Mouse (Mus musculus): ENCODE results near the gene Pygo2.
A peak's percentile ranks its signal among the peaks of the same experiment; 100 is the strongest.

The Pygo2 gene

DNA sequence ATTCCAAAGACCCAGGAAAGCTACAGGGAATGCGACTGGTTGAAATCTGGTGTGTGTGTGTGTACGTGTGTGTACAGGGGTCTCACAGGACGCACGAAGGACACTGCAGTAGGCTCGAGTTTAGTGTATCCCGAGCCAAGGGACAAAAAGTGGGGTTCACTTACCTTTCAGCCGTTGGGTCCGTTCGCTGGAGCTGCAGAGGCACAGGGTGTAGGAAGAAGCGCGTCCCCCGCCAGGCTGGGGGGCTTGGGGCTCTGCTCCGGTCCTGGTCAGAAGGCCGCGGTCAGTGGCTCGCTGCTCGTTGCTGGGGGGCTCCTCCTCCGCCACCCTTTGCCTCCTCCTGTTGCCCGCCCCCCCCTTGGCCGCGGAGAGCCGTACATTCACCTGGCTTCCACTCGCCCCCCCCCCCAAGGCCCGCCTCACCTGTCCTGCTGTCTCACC lies 37.1 kb upstream of the Pygo2 start:
- DNase-seq (ENCODE audit: low spot score in 2 of 2), result no peak

- DNase-seq (ENCODE audit: low spot score in 2 of 2), result peak; percentile 92 to 96
Measured at GRCm38 (mm10) chr3:89393605-89394004, 36.4 kb upstream of the Pygo2 start.

GRCm38 (mm10) chr3:89394006-89394893 lies 35.8 kb upstream of the Pygo2 start, which contains the start of gene Zbtb7b:
Gene Zbtb7b, minus strand, starts transcription at chr3:89394776.
- DNase-seq (ENCODE audit: low spot score in 2 of 2), result peak in 1 of 2 experiments; percentile 69

DNA sequence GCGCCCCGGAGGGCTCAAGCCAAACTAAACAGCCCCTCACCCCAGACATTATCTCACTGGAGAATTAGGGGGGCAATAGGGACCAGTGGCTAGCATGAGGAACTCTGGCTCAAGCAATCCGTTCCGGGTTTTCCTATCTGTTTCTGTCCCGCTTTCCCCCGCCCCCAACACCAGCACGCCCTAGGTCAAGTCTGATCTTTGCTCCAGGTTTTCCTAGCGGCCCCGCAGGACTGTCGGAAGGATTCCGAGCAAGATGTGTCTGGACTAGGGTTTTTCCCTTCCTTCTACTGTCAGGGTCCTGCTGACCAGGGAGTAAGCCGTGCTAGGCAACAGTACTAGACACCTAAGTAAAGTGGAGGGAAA lies 35.1 kb upstream of the Pygo2 start:
- peak in 1 of 2 experiments; percentile 80 for DNase-seq (ENCODE audit: low spot score in 2 of 2)

DNA sequence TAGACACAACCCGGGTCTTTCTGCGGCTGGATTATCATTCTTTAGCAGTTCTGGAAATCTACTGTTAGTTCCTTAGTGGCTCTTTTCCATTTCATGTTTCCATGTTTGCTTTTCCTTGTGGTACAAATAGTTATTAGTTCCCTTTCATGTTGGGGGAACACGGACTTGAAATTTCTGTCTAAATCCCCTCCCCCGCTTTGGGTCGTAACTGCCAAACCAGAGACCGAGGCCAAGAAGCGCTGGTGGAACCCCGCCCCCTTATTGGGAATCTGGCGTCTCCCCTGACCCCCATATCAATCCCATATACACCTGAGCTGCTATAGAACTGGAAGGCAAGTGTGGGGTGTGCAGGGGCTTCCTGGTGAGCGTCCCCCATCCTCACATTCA lies 34.6 kb upstream of the Pygo2 start:
- DNase-seq (ENCODE audit: low spot score in 2 of 2), result no peak

- peak in 1 of 2 experiments; percentile 61 for DNase-seq (ENCODE audit: low spot score in 2 of 2)
Measured at GRCm38 (mm10) chr3:89395806-89396653, 34.0 kb upstream of the Pygo2 start.

DNA sequence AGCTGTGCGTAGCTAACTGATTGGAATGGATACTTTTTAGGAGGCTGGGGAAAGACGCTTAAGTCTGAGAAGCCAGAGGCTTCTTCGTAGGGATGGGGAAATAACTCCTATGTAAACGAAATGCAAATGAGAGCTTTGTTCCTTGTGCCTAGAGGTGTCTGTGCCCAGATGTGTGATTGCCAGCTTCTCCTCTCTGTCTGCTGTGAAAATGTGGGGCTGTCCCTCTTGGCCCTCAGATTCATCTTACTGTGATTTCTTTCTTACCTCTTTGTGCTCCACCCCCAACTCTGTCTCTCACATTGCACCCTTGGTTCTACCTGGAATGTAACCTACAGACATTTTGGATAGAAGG lies 33.4 kb upstream of the Pygo2 start:
- no peak for DNase-seq (ENCODE audit: low spot score in 2 of 2)

GRCm38 (mm10) chr3:89401329-89401728 lies 28.7 kb upstream of the Pygo2 start:
- no peak for DNase-seq (ENCODE audit: low spot score in 2 of 2)

GRCm38 (mm10) chr3:89402693-89403092 lies 27.3 kb upstream of the Pygo2 start, which contains the start of gene Lenep:
Gene Lenep, minus strand, starts transcription at chr3:89402793.
- DNase-seq (ENCODE audit: low spot score in 2 of 2), result no peak

GRCm38 (mm10) chr3:89406887-89407286 lies 23.1 kb upstream of the Pygo2 start:
- no peak for DNase-seq (ENCODE audit: low spot score in 2 of 2)

DNA sequence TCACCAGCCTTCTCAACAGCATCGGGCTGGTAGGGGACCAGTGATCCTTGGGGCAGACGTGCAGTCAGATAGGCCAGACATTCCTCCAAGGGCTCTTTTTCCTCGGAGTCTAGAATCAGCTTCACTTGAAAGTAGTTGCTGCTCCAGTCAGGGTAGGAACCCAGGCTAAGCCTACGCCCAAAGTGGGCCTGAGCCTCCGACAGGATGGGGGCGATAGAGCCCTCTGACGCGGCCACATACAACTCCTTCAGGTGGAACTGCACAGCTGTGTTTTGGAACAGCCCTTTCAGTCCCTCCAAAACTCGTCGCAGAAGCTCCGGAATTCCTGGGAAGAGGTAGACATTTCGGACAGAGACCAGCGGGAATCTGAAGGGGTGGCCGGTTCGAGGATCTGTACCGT lies 21.6 kb upstream of the Pygo2 start:
- no peak for DNase-seq (ENCODE audit: low spot score in 2 of 2)

DNA sequence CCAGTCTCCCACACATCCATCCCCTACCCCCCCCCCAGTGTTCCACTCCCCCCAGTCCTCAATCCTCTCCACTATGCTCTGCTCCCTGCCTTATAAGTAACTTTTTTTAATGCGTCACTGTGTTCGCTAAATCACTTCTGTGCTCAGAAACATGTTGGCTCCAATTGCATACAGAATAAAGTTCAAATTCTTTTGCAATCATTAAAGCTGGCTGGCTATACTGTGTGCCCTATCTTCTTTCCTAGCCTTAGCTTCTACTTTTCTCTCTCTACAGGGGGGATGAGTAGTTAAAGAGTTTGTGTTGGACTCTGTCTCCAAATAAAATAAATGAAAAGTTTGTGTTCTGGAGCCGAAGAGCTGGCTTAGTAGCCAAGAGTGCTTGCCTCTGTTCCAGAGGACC lies 20.3 kb upstream of the Pygo2 start:
- DNase-seq (ENCODE audit: low spot score in 2 of 2), result no peak

GRCm38 (mm10) chr3:89410864-89411263 lies 19.1 kb upstream of the Pygo2 start:
- DNase-seq (ENCODE audit: low spot score in 2 of 2), result no peak

GRCm38 (mm10) chr3:89411490-89412393 lies 18.3 kb upstream of the Pygo2 start, which contains the start of gene Flad1:
Gene Flad1, minus strand, starts transcription at chr3:89411870.
- DNase-seq (ENCODE audit: low spot score in 2 of 2), result peak; percentile 97 to 100

- DNase-seq (ENCODE audit: low spot score in 2 of 2), result no peak
Measured at GRCm38 (mm10) chr3:89416158-89416557, 13.9 kb upstream of the Pygo2 start.

GRCm38 (mm10) chr3:89417131-89417530 lies 12.9 kb upstream of the Pygo2 start:
- no peak for DNase-seq (ENCODE audit: low spot score in 2 of 2)

- DNase-seq (ENCODE audit: low spot score in 2 of 2), result no peak
Measured at GRCm38 (mm10) chr3:89417840-89418169, 12.2 kb upstream of the Pygo2 start.

GRCm38 (mm10) chr3:89418170-89418860 lies 11.7 kb upstream of the Pygo2 start, which contains the start of the genes Cks1b and Shc1:
Gene Cks1b, minus strand, starts transcription at chr3:89418383.
Gene Shc1, plus strand, starts transcription at chr3:89418443.
- DNase-seq (ENCODE audit: low spot score in 2 of 2), result peak; percentile 63 to 88

GRCm38 (mm10) chr3:89418861-89419250 lies 11.2 kb upstream of the Pygo2 start:
- peak in 1 of 2 experiments; percentile 58 for DNase-seq (ENCODE audit: low spot score in 2 of 2)

- no peak for DNase-seq (ENCODE audit: low spot score in 2 of 2)
Measured at GRCm38 (mm10) chr3:89419571-89419970, 10.4 kb upstream of the Pygo2 start.

- no peak for DNase-seq (ENCODE audit: low spot score in 2 of 2)
Measured at GRCm38 (mm10) chr3:89419981-89420380, 10.0 kb upstream of the Pygo2 start.

Data from cerebellum, postnatal 4 days (tissue).